Mouse (Mus musculus) gastrocnemius, postnatal 25 days (tissue): ENCODE data around the gene Nme8. TPM values are rescaled to one million over a fixed set of nuclear protein-coding genes. Genes with fewer than 3 reads are reported as not detected.
A peak's percentile ranks its signal among the peaks of the same experiment; 100 is the strongest.

Source experiments
- DNase-seq: peaks from one replicate; pipeline ENCODE4 v3.0.0; 2022
- total RNA-seq, 2 experiments: library from RNA; stranded (reverse); gene quantifications; 1 replicate in 1 of 2; 2 replicates in 1 of 2; pipeline ENCODE4 v1.2.3; 2021

Gene Nme8
- total RNA-seq, 2 experiments from 2014 or later = not detected

DNA sequence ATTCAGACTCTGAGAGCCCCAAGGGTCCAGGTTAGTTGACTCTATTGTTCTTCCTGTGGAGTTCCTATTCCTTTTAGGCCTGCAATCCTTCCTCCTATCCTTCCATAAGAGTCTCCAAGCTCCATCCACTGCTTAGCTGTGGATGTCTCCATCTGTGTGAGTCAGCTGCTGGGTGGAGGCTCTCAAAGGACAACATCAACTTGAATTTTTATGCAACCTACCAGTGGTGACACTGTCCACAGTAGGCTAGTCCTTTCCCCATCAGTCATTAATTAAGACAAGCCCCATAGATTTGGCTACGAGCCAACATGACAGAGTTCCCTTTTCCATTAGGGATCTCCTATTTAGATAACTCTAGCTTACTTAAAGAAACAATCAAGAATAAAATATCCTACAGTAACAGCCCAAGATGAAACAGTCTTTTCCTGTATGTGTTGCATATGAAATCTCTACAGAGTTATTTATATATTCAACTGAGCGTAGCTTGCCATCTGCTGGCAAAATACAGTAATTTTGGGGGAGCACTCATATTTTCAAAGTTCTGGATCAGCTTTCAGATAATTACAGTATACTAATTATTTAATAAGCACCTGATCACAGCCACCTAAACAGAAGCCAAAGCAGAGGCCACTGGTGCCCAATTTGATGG, 57.3 kb downstream of the Nme8 start:
- no peak for DNase-seq

- DNase-seq = no peak
Measured at GRCm38 (mm10) chr13:19636131-19636530, 61.5 kb downstream of the Nme8 start.

GRCm38 (mm10) chr13:19630768-19631709, 66.6 kb downstream of the Nme8 start:
- no peak for DNase-seq

GRCm38 (mm10) chr13:19626473-19626872, 71.1 kb downstream of the Nme8 start:
- DNase-seq = no peak

DNA sequence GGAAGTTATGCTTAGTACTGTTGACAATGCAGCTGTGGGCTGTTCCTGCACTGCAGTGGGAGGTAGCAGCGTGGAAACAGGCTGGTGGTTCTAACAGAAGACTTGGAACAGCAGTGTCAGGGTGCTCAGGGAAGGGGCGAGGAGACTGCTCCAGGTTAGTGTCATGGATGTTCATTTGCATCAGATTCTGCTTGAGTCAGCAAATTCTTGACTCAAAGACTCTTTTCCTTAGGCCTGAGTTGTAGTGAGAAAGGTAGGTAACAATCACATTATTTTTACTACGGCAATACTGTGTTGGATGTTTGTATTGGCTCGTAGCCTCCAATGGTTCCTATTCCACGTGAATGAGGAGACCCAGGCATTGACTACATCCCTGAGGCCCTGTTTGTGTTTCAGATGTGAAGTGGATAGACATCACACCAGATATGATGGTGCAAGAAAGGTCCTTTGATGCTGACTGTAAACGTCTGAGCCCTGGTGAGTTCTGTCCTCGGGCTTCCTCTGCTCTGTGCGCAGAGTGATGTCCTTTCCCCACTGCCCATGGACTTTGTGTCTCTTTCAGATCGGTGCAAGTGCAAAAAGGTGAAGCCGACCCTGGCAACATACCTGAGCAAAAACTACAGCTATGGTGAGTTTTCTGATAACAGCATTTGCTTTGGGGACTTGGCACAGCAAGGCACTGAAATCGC, 72.8 kb downstream of the Nme8 start:
- DNase-seq = no peak

- no peak for DNase-seq
Measured at GRCm38 (mm10) chr13:19623228-19623905, 74.2 kb downstream of the Nme8 start.

GRCm38 (mm10) chr13:19622573-19623227, 74.9 kb downstream of the Nme8 start, which contains the start of gene Sfrp4:
Gene Sfrp4 (plus strand): TSS chr13:19623104.
- DNase-seq = peak; percentile 51

- peak; percentile 45 for DNase-seq
Measured at GRCm38 (mm10) chr13:19619216-19619927, 78.2 kb downstream of the Nme8 start, which contains the start of gene Epdr1. Gene Epdr1 (minus strand): TSS chr13:19619927.

- DNase-seq = no peak
Measured at GRCm38 (mm10) chr13:19618841-19619215, 78.8 kb downstream of the Nme8 start.

DNA sequence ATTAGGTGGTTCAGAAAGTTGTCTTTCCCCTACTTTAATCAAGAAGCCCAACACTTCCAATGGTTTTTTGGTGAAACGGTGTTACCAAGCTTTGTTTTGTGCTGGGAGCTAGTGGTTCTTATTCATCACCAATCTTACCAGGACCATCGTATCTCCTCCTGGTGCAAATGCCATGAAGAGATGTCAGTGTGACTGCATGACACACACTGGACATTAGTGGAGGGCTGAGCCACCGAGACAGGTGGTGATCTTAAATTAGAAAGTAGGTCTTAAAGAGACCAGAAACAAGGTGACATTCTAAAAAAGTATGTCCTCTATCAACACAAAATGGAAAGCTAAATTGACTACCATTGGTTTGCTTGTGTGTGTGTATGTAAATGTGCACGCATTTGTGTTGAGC, 79.5 kb downstream of the Nme8 start:
- DNase-seq = no peak

DNA sequence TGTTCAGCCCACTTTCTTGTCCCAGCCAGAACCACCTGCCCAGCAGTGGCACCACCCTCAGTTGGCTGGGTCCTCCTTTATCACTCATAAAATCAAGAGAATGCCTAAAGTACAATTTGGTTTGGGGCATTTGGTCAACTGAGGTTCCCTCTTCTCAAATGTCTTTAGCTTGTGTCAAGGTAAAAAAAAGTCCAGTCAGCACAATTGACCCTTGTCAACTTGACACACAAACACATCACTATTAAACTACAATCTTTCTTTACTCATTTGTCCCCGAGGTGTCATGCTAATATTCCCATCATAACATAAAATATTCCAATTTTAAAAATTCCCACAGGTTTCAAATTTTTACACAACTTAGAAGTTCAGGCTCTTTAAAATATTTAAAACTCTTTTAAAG, 83.3 kb downstream of the Nme8 start:
- DNase-seq = no peak

GRCm38 (mm10) chr13:19613426-19613825, 84.2 kb downstream of the Nme8 start:
- DNase-seq = no peak

GRCm38 (mm10) chr13:19612963-19613362, 84.6 kb downstream of the Nme8 start:
- no peak for DNase-seq

DNA sequence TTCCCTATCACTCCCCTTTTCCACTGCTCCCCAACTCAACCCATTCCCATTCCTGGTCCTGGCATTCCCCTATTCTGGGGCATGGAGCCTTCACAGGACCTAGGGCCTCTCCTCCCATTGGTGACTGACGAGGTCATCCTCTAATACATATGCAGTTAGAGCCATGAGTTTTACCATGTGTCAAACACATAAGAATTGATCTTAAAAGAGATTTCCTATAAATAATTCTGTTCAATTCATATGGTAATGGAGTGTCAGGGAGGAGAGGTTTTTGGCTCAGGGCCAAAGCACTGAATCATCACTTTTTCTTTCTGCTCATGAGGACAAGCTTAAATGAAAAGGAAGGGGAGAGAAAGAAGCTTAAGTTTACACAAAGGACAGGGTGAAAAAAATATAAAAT, 85.2 kb downstream of the Nme8 start:
- no peak for DNase-seq

DNA sequence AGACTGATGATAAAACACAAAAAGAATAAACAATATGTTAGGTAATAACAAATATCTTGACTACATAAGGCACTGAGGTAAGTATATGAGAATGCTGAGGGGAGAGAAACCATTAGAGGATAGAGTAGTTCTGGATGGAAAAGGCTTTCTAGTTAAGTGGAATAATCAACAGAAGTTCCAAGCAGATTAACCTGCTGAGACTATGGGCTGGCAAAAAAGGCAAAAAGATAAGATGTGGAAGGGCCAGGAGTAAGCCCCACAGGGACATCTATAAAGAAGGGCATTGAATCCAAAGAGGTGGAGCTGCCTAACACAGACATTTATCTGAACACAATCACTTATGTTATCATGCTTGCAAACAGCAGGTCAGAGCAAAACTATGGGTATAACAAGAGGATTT, 89.5 kb downstream of the Nme8 start:
- DNase-seq = no peak

DNA sequence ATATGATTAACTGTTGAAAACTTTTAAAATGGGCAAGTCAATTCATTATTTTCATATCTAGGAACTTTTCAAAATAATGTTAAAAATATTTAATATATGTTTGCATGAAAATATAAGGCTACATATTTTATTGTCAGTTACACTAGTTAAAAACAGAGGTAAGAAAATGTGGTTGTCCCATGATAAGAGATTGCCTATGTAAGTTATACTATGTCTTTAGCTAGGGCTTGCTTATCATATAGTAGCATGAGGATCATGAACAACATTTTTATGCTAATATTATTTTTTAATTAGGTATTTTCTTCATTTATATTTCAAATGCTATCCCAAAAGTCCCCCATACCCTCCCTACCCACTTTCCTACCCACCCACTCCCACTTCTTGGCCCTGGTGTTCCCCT, 92.7 kb downstream of the Nme8 start:
- no peak for DNase-seq

DNA sequence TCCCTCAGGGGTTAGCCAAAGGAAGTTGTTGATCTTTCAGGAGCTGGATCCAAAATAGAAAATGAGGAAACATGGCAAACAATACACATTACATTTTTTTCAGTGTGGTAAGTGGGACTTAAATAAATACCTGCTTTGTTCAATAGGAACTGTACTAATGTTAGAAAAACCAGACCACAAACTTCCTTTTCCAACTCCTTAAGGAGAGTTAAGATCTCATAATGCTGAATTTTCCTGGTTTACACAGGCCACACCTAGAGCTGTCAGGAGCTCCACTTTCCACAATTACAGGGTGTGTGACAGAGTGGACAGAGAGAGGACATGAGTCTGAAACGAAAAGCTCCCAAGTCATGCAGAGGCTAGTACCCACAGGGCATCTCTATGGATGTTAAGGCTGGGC, 93.9 kb downstream of the Nme8 start:
- DNase-seq = no peak

GRCm38 (mm10) chr13:19602531-19602930, 95.1 kb downstream of the Nme8 start:
- no peak for DNase-seq

- DNase-seq = no peak
Measured at GRCm38 (mm10) chr13:19599242-19599641, 98.4 kb downstream of the Nme8 start.

DNA sequence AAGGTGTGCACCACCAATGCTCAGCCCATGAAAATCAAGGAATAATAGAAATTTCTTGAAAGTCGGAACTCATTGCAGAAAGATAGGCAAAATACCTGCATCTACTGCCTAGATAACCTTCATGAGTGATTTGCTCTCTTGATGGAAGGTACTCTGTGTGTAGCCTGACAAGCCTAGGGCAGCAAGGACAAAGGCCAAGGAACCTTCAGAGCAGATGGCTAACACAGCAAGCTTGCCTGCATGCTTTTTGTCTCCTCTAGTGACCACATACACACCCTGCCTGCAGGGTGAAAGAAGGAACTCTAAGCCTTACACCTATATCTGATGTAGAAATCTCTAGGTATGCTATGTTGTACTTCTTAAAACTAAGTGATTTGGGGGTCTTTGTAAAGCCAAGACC, 102.5 kb downstream of the Nme8 start:
- no peak for DNase-seq
